Mouse (Mus musculus): ENCODE results near the gene Olfr700.
"Not testable (repeated sequence)": the region's sequence is repeated elsewhere in the genome, so short reads cannot be mapped to it uniquely, and the experiment has no call there.

The Olfr700 gene

GRCm38 (mm10) chr7:106808734-106809133 lies at the start of gene Olfr700:
Gene Olfr700, minus strand, starts transcription at chr7:106808834.
- DNase-seq (ENCODE audit: low spot score in 2 of 2) = no peak

- no peak for DNase-seq (ENCODE audit: low spot score in 2 of 2)
Observed at GRCm38 (mm10) chr7:106843060-106843459, 34.4 kb upstream of the Olfr700 start, which contains the start of gene Olfr703. Gene Olfr703, plus strand, starts transcription at chr7:106843360.

- no peak for DNase-seq (ENCODE audit: low spot score in 2 of 2)
Observed at GRCm38 (mm10) chr7:106833793-106834192, 25.2 kb upstream of the Olfr700 start, which contains the start of gene Olfr702. Gene Olfr702, minus strand, starts transcription at chr7:106833893.

GRCm38 (mm10) chr7:106818414-106818813 lies 9.8 kb upstream of the Olfr700 start:
- no peak for DNase-seq (ENCODE audit: low spot score in 2 of 2)

- no peak for DNase-seq (ENCODE audit: low spot score in 2 of 2)
Observed at GRCm38 (mm10) chr7:106815775-106816174, 7.1 kb upstream of the Olfr700 start.

GRCm38 (mm10) chr7:106813829-106814228 lies 5.2 kb upstream of the Olfr700 start, which contains the start of gene Olfr701:
Gene Olfr701, plus strand, starts transcription at chr7:106814129.
- DNase-seq (ENCODE audit: low spot score in 2 of 2) = no peak

- DNase-seq (ENCODE audit: low spot score in 2 of 2) = no peak
Observed at GRCm38 (mm10) chr7:106793098-106793497, 15.5 kb downstream of the Olfr700 start, which contains the start of gene Olfr699. Gene Olfr699, minus strand, starts transcription at chr7:106793198.

- no peak for DNase-seq (ENCODE audit: low spot score in 2 of 2)
Observed at GRCm38 (mm10) chr7:106788330-106788729, 20.3 kb downstream of the Olfr700 start.

GRCm38 (mm10) chr7:106761008-106761407 lies 47.6 kb downstream of the Olfr700 start:
- not testable (repeated sequence) for DNase-seq (ENCODE audit: low spot score in 2 of 2)

- DNase-seq (ENCODE audit: low spot score in 2 of 2) = no peak
Observed at GRCm38 (mm10) chr7:106758800-106759199, 49.8 kb downstream of the Olfr700 start.
